Mouse (Mus musculus): ENCODE results near the gene Fam78a. TPM values are rescaled to one million over a fixed set of nuclear protein-coding genes. Genes with fewer than 3 reads are reported as not detected.

Gene Fam78a
- polyA plus RNA-seq, 1 experiment from 2014 or later: 0.91 TPM

DNA sequence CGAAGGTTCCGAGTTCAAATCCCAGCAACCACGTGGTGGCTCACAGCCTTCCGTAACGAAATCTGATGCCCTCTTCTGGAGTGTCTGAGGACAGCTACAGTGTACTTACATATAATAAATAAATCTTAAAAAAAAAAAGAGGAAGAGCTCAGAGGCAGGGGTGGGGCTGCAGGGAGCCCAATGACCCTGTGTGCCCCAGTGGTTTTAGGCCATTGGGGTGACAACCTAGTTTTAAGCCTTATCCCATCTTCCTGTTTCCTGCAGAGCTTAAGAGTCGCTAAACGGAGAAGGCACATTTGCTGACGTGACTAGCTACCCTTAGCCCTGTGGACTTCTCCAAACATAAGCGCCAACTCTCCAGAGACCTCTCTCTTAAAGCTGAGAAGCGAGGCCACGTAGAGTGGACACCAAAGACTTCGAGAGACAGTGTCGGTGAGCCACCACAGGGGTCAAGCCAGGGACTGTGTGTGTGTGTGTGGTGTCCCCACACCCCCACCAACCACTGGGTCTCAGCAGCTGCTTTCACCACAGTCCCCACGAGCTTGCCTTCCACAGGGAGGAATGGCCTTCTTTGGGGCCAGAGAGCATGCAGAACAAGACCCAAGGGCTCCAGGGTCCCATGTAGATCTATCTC lies 3.2 kb downstream of the Fam78a start:
- no peak overlapping the region for H3K4me3 ChIP-seq (ENCODE audit: low read depth, low read length)
- H3K4me1 ChIP-seq (replicated peaks; ENCODE audit: control insufficient read depth, insufficient read depth, low read length): peaks cover 7% of the 10 kb centered on the region
- no peak overlapping the region for H3K9ac ChIP-seq (ENCODE audit: low read depth, low read length)
- H3K27ac ChIP-seq (ENCODE audit: low read depth, low read length): no peak overlapping the region
- no peak overlapping the region for H3K4me2 ChIP-seq (replicated peaks; ENCODE audit: low read depth, low read length)
- no peaks in the 10 kb centered on the region for H3K9me3 ChIP-seq (ENCODE audit: control insufficient read depth, low read length)
- ATAC-seq (ENCODE audit: low FRiP score) (no peak), DNase-seq (ENCODE audit: low spot score) (no peak)
- peaks cover 36% of the 10 kb centered on the region for H3K27me3 ChIP-seq (ENCODE audit: control insufficient read depth, insufficient read depth, low read length)
- H3K36me3 ChIP-seq (ENCODE audit: control insufficient read depth, insufficient read depth, low read length): no peaks in the 10 kb centered on the region
- 80% methylated on average over 14 of the region's 14 CpGs for WGBS

DNA sequence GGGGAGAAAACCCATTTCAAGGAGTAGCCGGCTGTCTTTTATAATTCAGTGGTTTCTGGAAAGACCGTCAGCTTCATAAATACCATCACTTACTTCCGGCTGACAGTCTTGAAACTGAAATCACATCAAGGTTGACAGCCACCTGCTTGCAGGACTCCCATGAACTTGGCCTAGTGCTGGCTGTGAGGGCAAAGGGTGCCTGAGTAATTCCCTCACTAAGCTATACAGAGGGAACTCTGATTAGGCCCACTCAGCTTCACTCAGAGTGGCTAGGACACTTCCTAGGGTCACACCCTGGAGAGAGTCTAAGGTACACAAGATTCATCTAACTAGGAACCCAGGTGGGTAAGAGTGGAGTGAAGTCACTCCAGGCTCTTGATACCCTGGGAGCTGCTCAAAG lies 4.0 kb downstream of the Fam78a start:
- Histone ChIP-seq H3K27ac (ENCODE audit: low read depth, low read length) (no peak overlapping the region), H3K9me3 (ENCODE audit: control insufficient read depth, low read length) (no peaks in the 10 kb centered on the region), H3K27me3 (ENCODE audit: control insufficient read depth, insufficient read depth, low read length) (peaks cover 36% of the 10 kb centered on the region), H3K4me3 (ENCODE audit: low read depth, low read length) (no peak overlapping the region), H3K36me3 (ENCODE audit: control insufficient read depth, insufficient read depth, low read length) (no peaks in the 10 kb centered on the region), H3K9ac (ENCODE audit: low read depth, low read length) (no peak overlapping the region), H3K4me2 (replicated peaks; ENCODE audit: low read depth, low read length) (no peak overlapping the region), H3K4me1 (replicated peaks; ENCODE audit: control insufficient read depth, insufficient read depth, low read length) (peaks cover 7% of the 10 kb centered on the region)
- DNase-seq (ENCODE audit: low spot score) (no peak), ATAC-seq (ENCODE audit: low FRiP score) (no peak)
- WGBS: 88% methylated on average over 3 of the region's 3 CpGs

DNA sequence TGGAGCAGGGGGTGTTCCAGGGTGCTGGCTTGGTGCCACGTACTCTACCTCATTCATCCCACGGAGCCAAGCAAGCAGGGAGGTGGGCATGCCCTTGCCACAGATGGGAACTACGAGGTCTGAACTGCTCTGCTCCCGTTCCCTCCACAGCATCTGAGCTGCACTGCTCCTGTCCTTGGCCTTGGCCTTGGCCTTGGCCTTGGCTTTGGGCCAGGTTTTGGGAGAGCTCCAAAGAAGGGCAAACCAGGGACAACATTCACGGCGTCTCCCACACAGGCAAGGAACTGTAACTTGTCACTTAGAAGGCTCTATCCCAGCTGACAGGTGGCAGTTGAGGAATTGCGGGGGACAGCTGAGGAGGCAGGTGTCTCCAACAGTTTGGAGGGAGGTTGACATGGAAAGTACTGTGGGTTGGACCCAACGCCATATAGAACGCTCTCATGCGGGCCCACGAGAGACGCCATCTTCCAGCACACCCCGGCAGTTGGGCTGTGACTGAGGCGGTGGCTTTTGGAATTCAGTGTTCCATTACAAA lies 5.4 kb downstream of the Fam78a start:
- WGBS: 92% methylated on average over 14 of the region's 14 CpGs

DNA sequence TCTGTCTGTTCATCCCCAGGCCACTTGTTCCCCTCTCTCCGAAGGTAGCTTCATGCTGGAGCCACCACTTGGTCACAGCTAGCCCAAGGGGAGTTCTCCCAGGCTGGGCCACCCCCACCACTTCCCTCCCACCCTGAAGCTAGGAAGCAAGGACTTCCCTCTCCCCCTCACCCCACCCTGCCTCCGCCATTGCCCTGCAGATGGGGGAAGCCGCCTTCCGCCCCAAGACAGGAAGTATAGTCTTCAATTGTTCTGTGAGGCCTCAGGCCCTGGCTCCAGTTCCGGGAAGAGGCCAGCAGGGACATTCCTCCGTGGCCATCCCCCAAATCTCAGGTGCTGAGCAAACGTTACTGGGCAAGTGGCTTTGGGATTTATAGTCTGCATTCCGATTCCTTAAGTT lies 6.1 kb downstream of the Fam78a start:
- 54% methylated on average over 8 of the region's 8 CpGs for WGBS
- no peaks in the 10 kb centered on the region for H3K36me3 ChIP-seq (ENCODE audit: control insufficient read depth, insufficient read depth, low read length)
- no peak for DNase-seq (ENCODE audit: low spot score)
- ATAC-seq (ENCODE audit: low FRiP score): no peak
- peaks cover 20% of the 10 kb centered on the region for H3K27me3 ChIP-seq (ENCODE audit: control insufficient read depth, insufficient read depth, low read length)
- no peak overlapping the region for H3K4me3 ChIP-seq (ENCODE audit: low read depth, low read length)
- H3K9ac ChIP-seq (ENCODE audit: low read depth, low read length): no peak overlapping the region
- H3K27ac ChIP-seq (ENCODE audit: low read depth, low read length): no peak overlapping the region
- H3K4me2 ChIP-seq (replicated peaks; ENCODE audit: low read depth, low read length): no peak overlapping the region
- H3K9me3 ChIP-seq (ENCODE audit: control insufficient read depth, low read length): no peaks in the 10 kb centered on the region
- peaks cover 1% of the 10 kb centered on the region; the same call in 1 of the 2 replicates for H3K4me1 ChIP-seq (replicated peaks; ENCODE audit: control insufficient read depth, insufficient read depth, low read length)

More for the DNA sequence above, 5.4 kb downstream of the Fam78a start:
- H3K36me3 ChIP-seq (ENCODE audit: control insufficient read depth, insufficient read depth, low read length): no peaks in the 10 kb centered on the region
- no peak for DNase-seq (ENCODE audit: low spot score)
- ATAC-seq (ENCODE audit: low FRiP score): no peak
- H3K27ac ChIP-seq (ENCODE audit: low read depth, low read length): no peak overlapping the region
- peaks cover 27% of the 10 kb centered on the region for H3K27me3 ChIP-seq (ENCODE audit: control insufficient read depth, insufficient read depth, low read length)
- H3K4me2 ChIP-seq (replicated peaks; ENCODE audit: low read depth, low read length): no peak overlapping the region
- H3K9me3 ChIP-seq (ENCODE audit: control insufficient read depth, low read length): no peaks in the 10 kb centered on the region
- H3K4me3 ChIP-seq (ENCODE audit: low read depth, low read length): no peak overlapping the region
- peaks cover 7% of the 10 kb centered on the region for H3K4me1 ChIP-seq (replicated peaks; ENCODE audit: control insufficient read depth, insufficient read depth, low read length)
- H3K9ac ChIP-seq (ENCODE audit: low read depth, low read length): no peak overlapping the region

DNA sequence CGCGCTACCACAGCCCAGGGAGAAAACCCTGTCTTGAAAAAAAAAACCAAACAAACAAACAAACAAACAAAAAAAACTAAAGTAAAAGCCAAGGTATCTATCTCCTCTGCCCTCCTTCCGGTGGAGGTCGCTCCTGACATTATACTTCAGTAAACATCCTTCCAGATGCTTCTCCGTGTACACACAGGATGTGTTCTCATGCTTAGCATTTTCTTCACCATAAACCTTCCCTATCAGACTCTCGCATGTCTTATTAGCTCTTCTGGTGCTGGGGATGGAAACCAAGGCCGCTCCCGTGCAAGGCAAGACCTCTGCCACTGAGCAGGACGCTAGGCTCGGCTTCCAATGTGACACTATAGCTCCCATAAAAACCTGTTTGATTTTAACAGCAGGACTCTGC lies 6.9 kb downstream of the Fam78a start:
- Histone ChIP-seq H3K4me1 (replicated peaks; ENCODE audit: control insufficient read depth, insufficient read depth, low read length) (no peaks in the 10 kb centered on the region), H3K9ac (ENCODE audit: low read depth, low read length) (no peak overlapping the region), H3K27ac (ENCODE audit: low read depth, low read length) (no peak overlapping the region), H3K9me3 (ENCODE audit: control insufficient read depth, low read length) (no peaks in the 10 kb centered on the region), H3K4me3 (ENCODE audit: low read depth, low read length) (no peak overlapping the region), H3K27me3 (ENCODE audit: control insufficient read depth, insufficient read depth, low read length) (peaks cover 12% of the 10 kb centered on the region), H3K36me3 (ENCODE audit: control insufficient read depth, insufficient read depth, low read length) (no peaks in the 10 kb centered on the region), H3K4me2 (replicated peaks; ENCODE audit: low read depth, low read length) (no peak overlapping the region)
- WGBS: 84% methylated on average over 10 of the region's 10 CpGs
- ATAC-seq (ENCODE audit: low FRiP score) (no peak), DNase-seq (ENCODE audit: low spot score) (no peak)

DNA sequence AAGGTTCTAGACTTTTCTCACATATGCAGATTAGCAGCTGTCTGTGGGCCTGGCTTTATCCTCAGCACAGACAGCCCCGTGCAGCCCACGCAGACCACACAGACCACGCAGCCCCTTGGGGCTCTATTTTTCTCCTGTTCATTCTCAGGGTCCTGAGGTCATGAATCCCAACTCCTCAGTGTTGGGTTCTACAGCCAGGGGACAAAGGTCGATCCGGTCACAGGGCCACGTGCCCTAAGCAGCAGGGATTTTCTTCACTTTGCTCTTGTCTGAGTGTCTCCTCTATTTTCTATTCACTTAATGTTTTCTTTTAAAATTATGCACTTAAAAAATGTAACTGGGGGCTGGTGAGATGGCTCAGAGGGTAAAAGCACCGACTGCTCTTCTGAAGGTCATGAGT lies 9.3 kb downstream of the Fam78a start:
- Histone ChIP-seq H3K27me3 (ENCODE audit: control insufficient read depth, insufficient read depth, low read length) (no peaks in the 10 kb centered on the region), H3K9ac (ENCODE audit: low read depth, low read length) (no peak overlapping the region), H3K9me3 (ENCODE audit: control insufficient read depth, low read length) (no peaks in the 10 kb centered on the region), H3K27ac (ENCODE audit: low read depth, low read length) (no peak overlapping the region), H3K4me1 (replicated peaks; ENCODE audit: control insufficient read depth, insufficient read depth, low read length) (no peaks in the 10 kb centered on the region), H3K36me3 (ENCODE audit: control insufficient read depth, insufficient read depth, low read length) (no peaks in the 10 kb centered on the region), H3K4me3 (ENCODE audit: low read depth, low read length) (no peak overlapping the region), H3K4me2 (replicated peaks; ENCODE audit: low read depth, low read length) (no peak overlapping the region)
- WGBS: 55% methylated on average over 7 of the region's 7 CpGs
- DNase-seq (ENCODE audit: low spot score) (no peak), ATAC-seq (ENCODE audit: low FRiP score) (no peak)

DNA sequence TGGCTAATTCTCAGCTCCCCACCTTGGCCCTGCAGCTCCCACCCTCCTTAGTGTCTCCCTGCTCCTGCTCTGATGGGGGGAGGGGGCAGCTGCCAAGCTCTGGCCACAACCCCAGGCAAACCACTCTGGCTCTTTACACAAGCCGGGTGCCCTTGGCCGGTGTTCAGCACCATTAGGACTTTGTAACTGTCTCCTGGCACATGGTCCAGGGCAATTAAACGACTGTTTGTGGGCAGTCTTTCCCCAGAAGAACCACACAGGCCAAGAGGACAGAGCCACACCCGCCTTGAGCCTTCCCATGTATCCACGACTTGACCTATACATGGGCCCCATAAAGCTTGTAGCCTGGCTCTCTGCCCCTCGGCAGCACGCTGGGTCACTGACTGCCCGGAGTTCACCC lies 10.3 kb downstream of the Fam78a start:
- H3K4me2 ChIP-seq (replicated peaks; ENCODE audit: low read depth, low read length): no peak overlapping the region
- H3K9me3 ChIP-seq (ENCODE audit: control insufficient read depth, low read length): no peaks in the 10 kb centered on the region
- WGBS: 80% methylated on average over 8 of the region's 8 CpGs
- H3K4me3 ChIP-seq (ENCODE audit: low read depth, low read length): no peak overlapping the region
- H3K27ac ChIP-seq (ENCODE audit: low read depth, low read length): no peak overlapping the region
- no peaks in the 10 kb centered on the region for H3K36me3 ChIP-seq (ENCODE audit: control insufficient read depth, insufficient read depth, low read length)
- ATAC-seq (ENCODE audit: low FRiP score) (no peak), DNase-seq (ENCODE audit: low spot score) (no peak)
- H3K9ac ChIP-seq (ENCODE audit: low read depth, low read length): no peak overlapping the region
- no peaks in the 10 kb centered on the region for H3K27me3 ChIP-seq (ENCODE audit: control insufficient read depth, insufficient read depth, low read length)
- H3K4me1 ChIP-seq (replicated peaks; ENCODE audit: control insufficient read depth, insufficient read depth, low read length): no peaks in the 10 kb centered on the region

DNA sequence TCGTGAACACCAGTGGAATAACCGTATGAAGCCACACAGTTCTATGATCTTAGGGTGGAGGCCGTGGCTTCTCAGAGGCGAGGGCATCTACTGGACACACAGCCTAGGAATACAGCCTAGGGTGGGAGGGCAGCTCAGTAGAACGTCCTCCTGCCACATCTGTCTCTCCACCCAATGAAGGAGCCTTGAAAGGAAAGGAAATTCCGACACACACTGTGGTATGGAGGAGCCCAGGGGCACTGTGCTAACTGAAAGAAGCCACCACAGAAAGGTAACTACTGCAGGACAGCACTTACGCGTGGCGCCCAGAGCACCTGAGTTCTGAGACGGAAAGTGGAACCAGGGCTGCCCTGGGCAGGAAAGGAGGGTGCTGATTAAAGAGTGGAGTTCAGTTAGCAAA lies 13.9 kb downstream of the Fam78a start:
- no peak overlapping the region for H3K27ac ChIP-seq (ENCODE audit: low read depth, low read length)
- WGBS: 92% methylated on average over 10 of the region's 10 CpGs
- DNase-seq (ENCODE audit: low spot score) (no peak), ATAC-seq (ENCODE audit: low FRiP score) (no peak)
- H3K4me2 ChIP-seq (replicated peaks; ENCODE audit: low read depth, low read length): no peak overlapping the region
- no peaks in the 10 kb centered on the region for H3K4me1 ChIP-seq (replicated peaks; ENCODE audit: control insufficient read depth, insufficient read depth, low read length)
- no peak overlapping the region for H3K9ac ChIP-seq (ENCODE audit: low read depth, low read length)
- no peaks in the 10 kb centered on the region for H3K27me3 ChIP-seq (ENCODE audit: control insufficient read depth, insufficient read depth, low read length)
- H3K4me3 ChIP-seq (ENCODE audit: low read depth, low read length): no peak overlapping the region
- H3K36me3 ChIP-seq (ENCODE audit: control insufficient read depth, insufficient read depth, low read length): no peaks in the 10 kb centered on the region
- H3K9me3 ChIP-seq (ENCODE audit: control insufficient read depth, low read length): no peaks in the 10 kb centered on the region

DNA sequence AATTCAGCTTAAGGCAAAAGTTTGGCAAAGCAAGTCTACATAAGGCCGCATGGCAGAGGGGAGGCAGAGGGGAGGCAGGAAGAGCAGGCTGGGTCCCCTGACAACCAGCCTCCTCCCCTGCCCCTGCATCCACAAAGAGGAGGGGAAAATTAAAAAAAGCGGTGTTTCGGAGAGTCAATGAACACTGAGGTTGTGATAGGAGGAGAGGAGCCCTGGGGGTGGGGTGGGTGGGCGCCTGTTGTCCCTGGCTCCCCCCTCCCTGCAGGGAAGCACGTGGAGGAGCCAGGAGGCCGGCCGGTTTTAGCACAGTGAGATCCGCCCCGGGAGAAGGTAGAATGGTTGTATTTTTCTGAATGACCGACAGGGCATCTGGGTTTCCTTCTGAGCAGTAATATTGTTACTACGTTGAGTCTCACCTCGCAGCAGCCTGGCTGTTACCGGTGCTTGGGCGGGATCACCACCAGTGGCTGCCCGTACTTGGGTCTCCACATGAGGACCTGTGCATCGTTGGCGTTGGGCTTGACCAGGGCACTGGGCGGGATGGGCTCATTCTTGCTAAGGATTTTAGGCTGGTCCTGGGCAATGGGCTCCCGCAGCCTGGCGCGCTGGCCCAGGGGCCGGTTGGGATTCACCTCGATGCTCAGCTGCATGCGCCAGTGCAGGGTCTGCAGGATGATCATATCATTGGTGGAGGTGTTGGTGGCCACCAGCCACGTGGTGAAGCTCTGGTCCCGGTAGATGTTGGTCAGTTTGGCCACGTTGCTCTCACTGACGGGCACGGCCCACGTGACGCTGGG lies 15.6 kb downstream of the Fam78a start:
- 56% methylated on average over 31 of the region's 31 CpGs for WGBS
- no peak overlapping the region for H3K9ac ChIP-seq (ENCODE audit: low read depth, low read length)
- no peak overlapping the region; the same call in 1 of the 2 replicates for H3K4me2 ChIP-seq (replicated peaks; ENCODE audit: low read depth, low read length)
- H3K4me1 ChIP-seq (replicated peaks; ENCODE audit: control insufficient read depth, insufficient read depth, low read length): no peaks in the 10 kb centered on the region
- no peaks in the 10 kb centered on the region for H3K36me3 ChIP-seq (ENCODE audit: control insufficient read depth, insufficient read depth, low read length)
- no peak for ATAC-seq (ENCODE audit: low FRiP score)
- no peak overlapping the region for H3K4me3 ChIP-seq (ENCODE audit: low read depth, low read length)
- H3K27ac ChIP-seq (ENCODE audit: low read depth, low read length): no peak overlapping the region
- H3K9me3 ChIP-seq (ENCODE audit: control insufficient read depth, low read length): no peaks in the 10 kb centered on the region
- DNase-seq (ENCODE audit: low spot score): no peak
- no peaks in the 10 kb centered on the region for H3K27me3 ChIP-seq (ENCODE audit: control insufficient read depth, insufficient read depth, low read length)
